Mouse (Mus musculus): ENCODE results near the gene Heg1. TPM values are rescaled to one million over a fixed set of nuclear protein-coding genes. Genes with fewer than 3 reads are reported as not detected.
A peak's percentile ranks its signal among the peaks of the same experiment; 100 is the strongest.

Gene Heg1
- polyA plus RNA-seq, 1 experiment from 2014 or later: 17.2 TPM

GRCm38 (mm10) chr16:33747994-33748393 lies 63.8 kb downstream of the Heg1 start:
- Histone ChIP-seq H3K4me2 (ENCODE audit: low read length) (no peak overlapping the region), H3K9me3 (replicated peaks; ENCODE audit: low read length) (no peaks in the 10 kb centered on the region), H3K4me3 (replicated peaks; ENCODE audit: low read depth, low read length) (no peak overlapping the region), H3K4me1 (replicated peaks; ENCODE audit: insufficient read depth, low read length) (no peaks in the 10 kb centered on the region), H3K27ac (no peak overlapping the region), H3K9ac (ENCODE audit: low read depth, low read length) (no peak overlapping the region), H3K27me3 (ENCODE audit: insufficient read depth, low read length) (no peaks in the 10 kb centered on the region), H3K36me3 (ENCODE audit: insufficient read depth, low read length) (0 out of 2 replicates have a peak, but pooled peaks cover 12% of the 10 kb centered on the region)
- ATAC-seq (replicated peaks; ENCODE audit: low FRiP score, low read depth) (no peak), DNase-seq (ENCODE audit: low spot score) (no peak)
- TF ChIP-seq CTCF (IDR thresholded peaks at IDR 0.05; ENCODE audit: low read depth): no peak
- WGBS: 81% methylated on average over 2 of the region's 2 CpGs

- 0 out of 2 replicates have a peak, but pooled peaks cover 12% of the 10 kb centered on the region for H3K36me3 ChIP-seq (ENCODE audit: insufficient read depth, low read length)
- H3K27ac ChIP-seq: no peak overlapping the region
- no peak overlapping the region for H3K9ac ChIP-seq (ENCODE audit: low read depth, low read length)
- ATAC-seq (replicated peaks; ENCODE audit: low FRiP score, low read depth) (no peak), DNase-seq (ENCODE audit: low spot score) (no peak)
- no peak for TF ChIP-seq CTCF (IDR thresholded peaks at IDR 0.05; ENCODE audit: low read depth)
- no peak overlapping the region; the same call in 1 of the 2 replicates for H3K4me3 ChIP-seq (replicated peaks; ENCODE audit: low read depth, low read length)
- peak overlapping the region; percentile 21 for H3K4me2 ChIP-seq (ENCODE audit: low read length)
- no peaks in the 10 kb centered on the region for H3K4me1 ChIP-seq (replicated peaks; ENCODE audit: insufficient read depth, low read length)
- 29% methylated on average over 13 of the region's 13 CpGs for WGBS
- no peaks in the 10 kb centered on the region for H3K9me3 ChIP-seq (replicated peaks; ENCODE audit: low read length)
- no peaks in the 10 kb centered on the region for H3K27me3 ChIP-seq (ENCODE audit: insufficient read depth, low read length)
Measured at GRCm38 (mm10) chr16:33751152-33751551, 67.0 kb downstream of the Heg1 start.

GRCm38 (mm10) chr16:33751590-33751989 lies 67.4 kb downstream of the Heg1 start:
- no peaks in the 10 kb centered on the region for H3K9me3 ChIP-seq (replicated peaks; ENCODE audit: low read length)
- ATAC-seq (replicated peaks; ENCODE audit: low FRiP score, low read depth) (no peak), DNase-seq (ENCODE audit: low spot score) (no peak)
- TF ChIP-seq CTCF (IDR thresholded peaks at IDR 0.05; ENCODE audit: low read depth): no peak
- no peak overlapping the region for H3K9ac ChIP-seq (ENCODE audit: low read depth, low read length)
- no peak overlapping the region; the same call in 1 of the 2 replicates for H3K4me3 ChIP-seq (replicated peaks; ENCODE audit: low read depth, low read length)
- no peaks in the 10 kb centered on the region for H3K27me3 ChIP-seq (ENCODE audit: insufficient read depth, low read length)
- 0 out of 2 replicates have a peak, but pooled peaks cover 12% of the 10 kb centered on the region for H3K36me3 ChIP-seq (ENCODE audit: insufficient read depth, low read length)
- no peaks in the 10 kb centered on the region for H3K4me1 ChIP-seq (replicated peaks; ENCODE audit: insufficient read depth, low read length)
- no peak overlapping the region for H3K27ac ChIP-seq
- peak overlapping the region; percentile 21 for H3K4me2 ChIP-seq (ENCODE audit: low read length)
- WGBS: 57% methylated on average over 12 of the region's 12 CpGs

GRCm38 (mm10) chr16:33752904-33753578 lies 68.9 kb downstream of the Heg1 start:
- no peak for TF ChIP-seq CTCF (IDR thresholded peaks at IDR 0.05; ENCODE audit: low read depth)
- Histone ChIP-seq H3K4me1 (replicated peaks; ENCODE audit: insufficient read depth, low read length) (no peaks in the 10 kb centered on the region), H3K36me3 (ENCODE audit: insufficient read depth, low read length) (0 out of 2 replicates have a peak, but pooled peaks cover 12% of the 10 kb centered on the region), H3K9me3 (replicated peaks; ENCODE audit: low read length) (no peaks in the 10 kb centered on the region), H3K4me2 (ENCODE audit: low read length) (no peak overlapping the region), H3K27ac (no peak overlapping the region), H3K4me3 (replicated peaks; ENCODE audit: low read depth, low read length) (no peak overlapping the region), H3K27me3 (ENCODE audit: insufficient read depth, low read length) (no peaks in the 10 kb centered on the region), H3K9ac (ENCODE audit: low read depth, low read length) (no peak overlapping the region)
- ATAC-seq (replicated peaks; ENCODE audit: low FRiP score, low read depth): no peak
- 80% methylated on average over 8 of the region's 8 CpGs for WGBS
- DNase-seq (ENCODE audit: low spot score): no peak

- no peak for DNase-seq (ENCODE audit: low spot score)
- Histone ChIP-seq H3K4me3 (replicated peaks; ENCODE audit: low read depth, low read length) (no peak overlapping the region), H3K27me3 (ENCODE audit: insufficient read depth, low read length) (no peaks in the 10 kb centered on the region), H3K9ac (ENCODE audit: low read depth, low read length) (no peak overlapping the region), H3K4me2 (ENCODE audit: low read length) (no peak overlapping the region), H3K4me1 (replicated peaks; ENCODE audit: insufficient read depth, low read length) (no peaks in the 10 kb centered on the region), H3K36me3 (ENCODE audit: insufficient read depth, low read length) (0 out of 2 replicates have a peak, but pooled peaks cover 8% of the 10 kb centered on the region), H3K27ac (no peak overlapping the region), H3K9me3 (replicated peaks; ENCODE audit: low read length) (no peaks in the 10 kb centered on the region)
- no peak for TF ChIP-seq CTCF (IDR thresholded peaks at IDR 0.05; ENCODE audit: low read depth)
- ATAC-seq (replicated peaks; ENCODE audit: low FRiP score, low read depth): no peak
- 85% methylated on average over 8 of the region's 8 CpGs for WGBS
Measured at GRCm38 (mm10) chr16:33755293-33755692, 71.1 kb downstream of the Heg1 start.

- Histone ChIP-seq H3K27me3 (ENCODE audit: insufficient read depth, low read length) (no peaks in the 10 kb centered on the region), H3K9ac (ENCODE audit: low read depth, low read length) (no peak overlapping the region), H3K4me1 (replicated peaks; ENCODE audit: insufficient read depth, low read length) (no peaks in the 10 kb centered on the region), H3K4me3 (replicated peaks; ENCODE audit: low read depth, low read length) (no peak overlapping the region), H3K4me2 (ENCODE audit: low read length) (no peak overlapping the region), H3K27ac (no peak overlapping the region), H3K36me3 (ENCODE audit: insufficient read depth, low read length) (0 out of 2 replicates have a peak, but pooled peaks cover 8% of the 10 kb centered on the region), H3K9me3 (replicated peaks; ENCODE audit: low read length) (no peaks in the 10 kb centered on the region)
- TF ChIP-seq CTCF (IDR thresholded peaks at IDR 0.05; ENCODE audit: low read depth): no peak
- WGBS: 66% methylated on average over 16 of the region's 16 CpGs
- DNase-seq (ENCODE audit: low spot score) (no peak), ATAC-seq (replicated peaks; ENCODE audit: low FRiP score, low read depth) (no peak)
Measured at GRCm38 (mm10) chr16:33755961-33756360, 71.8 kb downstream of the Heg1 start.
